Mouse (Mus musculus) inflammation-experienced regulatory T-cells, adult 16 weeks (primary cell): ENCODE measurements around the gene Sirpb1c. TPM values are rescaled to one million over a fixed set of nuclear protein-coding genes. Genes with fewer than 3 reads are reported as not detected.

Experiments used
- polyA plus RNA-seq: library from polyadenylated mRNA; unstranded; fragments of 100-300 nt; shearing (Covaris generic); gene quantifications from one replicate; pipeline ENCODE4 v1.2.1, GENCODE M21; 2017

Gene Sirpb1c
- polyA plus RNA-seq: not detected

DNA sequence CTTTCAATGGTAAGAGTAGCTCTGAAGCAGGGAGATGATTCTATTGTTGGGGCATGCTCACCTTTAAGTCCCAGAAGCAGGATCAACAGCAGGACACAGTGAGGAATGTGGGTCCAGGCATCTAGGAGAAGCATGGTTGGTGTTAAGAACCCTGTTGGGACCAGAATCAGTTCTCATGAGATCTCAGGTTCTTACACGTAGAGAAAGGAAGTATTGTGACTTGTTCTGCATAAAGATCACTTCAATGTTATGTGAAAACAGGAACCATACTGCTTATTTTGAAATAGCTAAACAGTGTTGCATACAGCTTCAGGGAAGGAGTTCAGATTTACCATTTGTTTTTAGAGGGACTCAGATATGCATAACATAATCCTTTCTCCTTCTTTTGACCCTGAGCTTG, at the start of gene Sirpb1c:
Gene Sirpb1c (minus strand): TSS at position 249 of the 400 bp plus-strand sequence.

Other genes with a start within 250 kb of the Sirpb1c start
- gene Gm5150, start 157.9 kb upstream of the Sirpb1c start, polyA plus RNA-seq: 0.56 TPM